In the genomic region with DNA sequence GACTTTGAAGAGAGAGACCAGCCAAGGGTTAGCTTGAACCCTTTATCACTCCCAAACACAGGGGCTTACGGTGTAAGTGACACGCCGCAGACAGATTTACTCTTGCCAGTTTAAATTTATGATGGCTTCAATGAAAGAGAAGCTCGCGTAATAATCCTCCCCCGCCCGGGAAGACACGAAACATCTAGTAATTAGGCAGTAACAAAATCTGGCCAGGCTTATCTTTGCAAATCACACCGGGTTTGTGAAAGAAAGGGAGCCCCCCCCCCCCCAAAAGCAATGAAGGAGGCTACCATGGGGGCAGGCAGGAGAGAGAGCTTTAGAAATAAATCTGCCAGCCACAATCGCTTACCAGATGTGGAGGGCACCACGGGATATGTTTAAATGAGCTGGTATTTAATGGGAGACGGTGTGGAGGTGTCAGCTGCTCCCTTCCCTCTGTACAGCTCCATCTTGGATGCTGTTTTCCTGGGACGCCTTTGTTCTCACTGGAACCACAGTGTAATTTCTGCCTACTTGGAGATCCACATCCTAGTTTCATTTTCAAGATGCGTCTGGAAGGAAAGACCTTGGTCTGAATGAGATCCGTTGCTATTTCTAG, we compare ENCODE assay signal across 11 mouse cellular contexts.
DNase-seq lines count a peak whose midpoint lies in the region; ATAC-seq lines count a peak whose summit lies in the region.
"Had no signal": no experiment of that assay in that cellular context is flagged by ENCODE, and none has a peak within 500 bp of the region (broad histone marks: within the 10 kb centered on the region; RNA-seq: fewer than 3 reads in every experiment).

No protein-coding gene starts in this region.

- H3K4me3 ChIP-seq in forebrain, embryonic 10.5 days = no peak overlapping the region
- H3K4me3 ChIP-seq in forebrain, embryonic 16.5 days (replicated peaks; ENCODE audit: low read length) = no peak overlapping the region
- no peak overlapping the region for H3K4me3 ChIP-seq in lung, embryonic 15.5 days
- 0 out of 2 replicates have a peak overlapping the region, but pooled peaks have one; percentile 15 for H3K4me3 ChIP-seq in limb, embryonic 12.5 days (replicated peaks)
- H3K4me3 ChIP-seq in stomach, embryonic 14.5 days (ENCODE audit: low read depth, low read length) = no peak overlapping the region

- intact Hi-C loops in left cerebral cortex, postnatal 14 days (cut with DNase I) = no loop called here

- H3K4me1 ChIP-seq in forebrain, embryonic 10.5 days = peaks cover 13% of the 10 kb centered on the region
- no peaks in the 10 kb centered on the region; the same call in 1 of the 2 replicates for H3K4me1 ChIP-seq in forebrain, embryonic 16.5 days (replicated peaks; ENCODE audit: control insufficient read depth, insufficient read depth, low read length)
- peaks cover 16% of the 10 kb centered on the region; the same call in 1 of the 2 replicates for H3K4me1 ChIP-seq in lung, embryonic 15.5 days
- peaks cover 19% of the 10 kb centered on the region for H3K4me1 ChIP-seq in limb, embryonic 12.5 days (replicated peaks)
- H3K4me1 ChIP-seq in stomach, embryonic 14.5 days (ENCODE audit: control insufficient read depth, insufficient read depth, low read length) = peaks cover 8% of the 10 kb centered on the region; the same call in 1 of the 2 replicates

- no peak for DNase-seq in forebrain, embryonic 10.5 days (ENCODE audit: extremely low spot score, low spot score)
- no peak for DNase-seq in lung, postnatal 14 days
- DNase-seq in frontal cortex, postnatal 36 days (ENCODE audit: low spot score in 2 of 2) = no peak
- DNase-seq in left cerebral cortex, postnatal 14 days (ENCODE audit: low spot score in 2 of 2) = no peak
- DNase-seq: cerebellum, adult 11-12 months; heart, postnatal 36 days had no signal

- no peak overlapping the region for H3K9ac ChIP-seq in forebrain, embryonic 16.5 days (replicated peaks; ENCODE audit: low read depth, low read length)
- no peak overlapping the region for H3K9ac ChIP-seq in lung, embryonic 15.5 days
- H3K9ac ChIP-seq in limb, embryonic 12.5 days (replicated peaks) = no peak overlapping the region
- no peak overlapping the region for H3K9ac ChIP-seq in stomach, embryonic 14.5 days (replicated peaks; ENCODE audit: low read depth, low read length)
- H3K9ac ChIP-seq: liver, embryonic 14.5 days had no signal

- WGBS in forebrain, embryonic 10.5 days = 80% methylated on average over 15 of the region's 15 CpGs
- 46% methylated on average over 15 of the region's 15 CpGs for WGBS in forebrain, embryonic 16.5 days
- WGBS in lung, embryonic 15.5 days = 40% methylated on average over 15 of the region's 15 CpGs
- 5% methylated on average over 15 of the region's 15 CpGs for WGBS in limb, embryonic 12.5 days
- WGBS in stomach, embryonic 14.5 days = 36% methylated on average over 15 of the region's 15 CpGs

- H3K36me3 ChIP-seq in forebrain, embryonic 10.5 days (replicated peaks) = peaks cover 3% of the 10 kb centered on the region
- no peaks in the 10 kb centered on the region for H3K36me3 ChIP-seq in forebrain, embryonic 16.5 days (ENCODE audit: control insufficient read depth, insufficient read depth)
- H3K36me3 ChIP-seq in lung, embryonic 15.5 days = no peaks in the 10 kb centered on the region
- no peaks in the 10 kb centered on the region for H3K36me3 ChIP-seq in limb, embryonic 12.5 days
- no peaks in the 10 kb centered on the region for H3K36me3 ChIP-seq in stomach, embryonic 14.5 days (ENCODE audit: control insufficient read depth, insufficient read depth, low read length)

- H3K27ac ChIP-seq in forebrain, embryonic 10.5 days = 0 out of 2 replicates have a peak overlapping the region, but pooled peaks have one; percentile 20
- no peak overlapping the region for H3K27ac ChIP-seq in forebrain, embryonic 16.5 days (ENCODE audit: low read length)
- H3K27ac ChIP-seq in lung, embryonic 15.5 days = peak overlapping the region; percentile 3; the same call in 1 of the 2 replicates
- H3K27ac ChIP-seq in limb, embryonic 12.5 days = no peak overlapping the region
- H3K27ac ChIP-seq in stomach, embryonic 14.5 days (ENCODE audit: low read length) = no peak overlapping the region
- H3K27ac ChIP-seq: liver, embryonic 14.5 days had no signal

- no peak overlapping the region for H3K4me2 ChIP-seq in forebrain, embryonic 16.5 days (ENCODE audit: low read length)
- peak overlapping the region; percentile 10; the same call in 1 of the 2 replicates for H3K4me2 ChIP-seq in lung, embryonic 15.5 days
- peak overlapping the region; percentile 51 for H3K4me2 ChIP-seq in limb, embryonic 12.5 days
- peak overlapping the region; percentile 10; the same call in 1 of the 2 replicates for H3K4me2 ChIP-seq in stomach, embryonic 14.5 days (replicated peaks; ENCODE audit: low read depth, low read length)

- no peaks in the 10 kb centered on the region for H3K9me3 ChIP-seq in forebrain, embryonic 10.5 days
- H3K9me3 ChIP-seq in forebrain, embryonic 16.5 days (ENCODE audit: control insufficient read depth, low read length) = no peaks in the 10 kb centered on the region
- no peaks in the 10 kb centered on the region for H3K9me3 ChIP-seq in lung, embryonic 15.5 days
- H3K9me3 ChIP-seq in limb, embryonic 12.5 days = no peaks in the 10 kb centered on the region
- H3K9me3 ChIP-seq in stomach, embryonic 14.5 days (ENCODE audit: control insufficient read depth, low read depth, low read length) = no peaks in the 10 kb centered on the region

- no peaks in the 10 kb centered on the region for H3K27me3 ChIP-seq in forebrain, embryonic 10.5 days (ENCODE audit: poor library complexity, severe bottlenecking)
- no peaks in the 10 kb centered on the region for H3K27me3 ChIP-seq in forebrain, embryonic 16.5 days (replicated peaks; ENCODE audit: control insufficient read depth, insufficient read depth, low read length)
- no peaks in the 10 kb centered on the region; the same call in 1 of the 2 replicates for H3K27me3 ChIP-seq in lung, embryonic 15.5 days
- peaks cover 8% of the 10 kb centered on the region; the same call in 1 of the 2 replicates for H3K27me3 ChIP-seq in limb, embryonic 12.5 days
- H3K27me3 ChIP-seq in stomach, embryonic 14.5 days (ENCODE audit: control insufficient read depth, insufficient read depth, low read length) = no peaks in the 10 kb centered on the region

- ATAC-seq in forebrain, embryonic 16.5 days = no peak
- ATAC-seq in lung, embryonic 15.5 days (ENCODE audit: borderline replicate concordance, extremely low read depth, low FRiP score, low TSS enrichment) = 0 out of 2 replicates have a peak, but pooled peaks have one; percentile 31
- ATAC-seq in limb, embryonic 12.5 days (ENCODE audit: insufficient number of reproducible peaks, insufficient read depth, low FRiP score, low TSS enrichment, low read depth) = peak; percentile 52; the same call in 1 of the 2 replicates
- ATAC-seq in stomach, embryonic 14.5 days (ENCODE audit: insufficient number of reproducible peaks, insufficient read depth, low FRiP score, low read depth) = no peak

Comparison
In these comparisons a context has a peak if more than half of its experiments do, and no peak if none do; other contexts are left out.
1. H3K27ac ChIP-seq: peak in forebrain, embryonic 10.5 days (single experiment) and lung, embryonic 15.5 days (single experiment); none in forebrain, embryonic 16.5 days (single experiment), limb, embryonic 12.5 days (single experiment) and stomach, embryonic 14.5 days (single experiment).
2. ATAC-seq: peak in lung, embryonic 15.5 days (single experiment) and limb, embryonic 12.5 days (single experiment); none in forebrain, embryonic 16.5 days (single experiment) and stomach, embryonic 14.5 days (single experiment).